Mouse (Mus musculus) kidney, adult 18-20 months (tissue): ENCODE results near the gene Asb18.

Source experiments
- DNase-seq: peaks from one replicate; pipeline ENCODE4 v3.0.0; 2021

The Asb18 gene

GRCm38 (mm10) chr1:89931120-89931519 lies 83.3 kb downstream of the Asb18 start, which contains the start of gene Gbx2:
TSS of gene Gbx2 (minus strand) at chr1:89931179.
- peak; percentile 47 for DNase-seq

GRCm38 (mm10) chr1:89930551-89930950 lies 83.9 kb downstream of the Asb18 start:
- DNase-seq = no peak

- DNase-seq = no peak
Measured at GRCm38 (mm10) chr1:89929721-89930505, 84.6 kb downstream of the Asb18 start.

- no peak for DNase-seq
Measured at GRCm38 (mm10) chr1:89929181-89929580, 85.3 kb downstream of the Asb18 start.

GRCm38 (mm10) chr1:89928676-89929075 lies 85.8 kb downstream of the Asb18 start:
- DNase-seq = no peak

GRCm38 (mm10) chr1:89927061-89927661 lies 87.3 kb downstream of the Asb18 start:
- no peak for DNase-seq

- DNase-seq = no peak
Measured at GRCm38 (mm10) chr1:89926583-89927060, 87.8 kb downstream of the Asb18 start.

- DNase-seq = no peak
Measured at GRCm38 (mm10) chr1:89925501-89926190, 88.8 kb downstream of the Asb18 start.

- DNase-seq = no peak
Measured at GRCm38 (mm10) chr1:89923642-89924020, 90.8 kb downstream of the Asb18 start.

- no peak for DNase-seq
Measured at GRCm38 (mm10) chr1:89922883-89923641, 91.4 kb downstream of the Asb18 start.

- DNase-seq = no peak
Measured at GRCm38 (mm10) chr1:89922282-89922681, 92.2 kb downstream of the Asb18 start.

- no peak for DNase-seq
Measured at GRCm38 (mm10) chr1:89921806-89922205, 92.7 kb downstream of the Asb18 start.

- DNase-seq = no peak
Measured at GRCm38 (mm10) chr1:89919206-89919605, 95.3 kb downstream of the Asb18 start.

- no peak for DNase-seq
Measured at GRCm38 (mm10) chr1:89918111-89918510, 96.4 kb downstream of the Asb18 start.

- no peak for DNase-seq
Measured at GRCm38 (mm10) chr1:89913611-89914010, 100.9 kb downstream of the Asb18 start.

- DNase-seq = no peak
Measured at GRCm38 (mm10) chr1:89912392-89912791, 102.1 kb downstream of the Asb18 start.

GRCm38 (mm10) chr1:89909796-89910195 lies 104.7 kb downstream of the Asb18 start:
- DNase-seq = no peak

- DNase-seq = no peak
Measured at GRCm38 (mm10) chr1:89902641-89903040, 111.8 kb downstream of the Asb18 start.

GRCm38 (mm10) chr1:89902236-89902635 lies 112.2 kb downstream of the Asb18 start:
- no peak for DNase-seq

- DNase-seq = no peak
Measured at GRCm38 (mm10) chr1:89901381-89901780, 113.1 kb downstream of the Asb18 start.
